Mouse (Mus musculus): ENCODE data around the gene Rmdn2.

DNA sequence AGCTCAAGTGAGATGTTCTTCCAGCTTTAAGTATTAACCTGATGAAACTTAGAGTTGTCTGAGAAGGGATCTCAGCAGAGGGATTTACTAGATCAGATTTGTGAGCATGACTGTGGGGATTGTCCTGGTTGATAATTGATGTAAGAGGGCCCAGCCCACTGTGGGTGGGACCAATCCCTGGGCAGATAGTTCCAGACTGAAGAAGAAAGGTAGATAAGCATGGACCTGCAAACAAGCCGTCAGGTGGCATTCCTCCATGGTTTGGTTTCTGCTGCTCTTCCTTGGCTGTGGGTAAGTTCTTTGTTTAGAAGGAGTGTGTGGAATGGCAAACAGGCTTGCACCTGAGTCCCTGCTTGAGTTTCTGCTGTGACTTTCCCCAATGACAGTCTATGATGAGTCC lies 41.5 kb downstream of the Rmdn2 start:
- TF ChIP-seq NANOG (IDR thresholded peaks at IDR 0.05; ENCODE audit: borderline replicate concordance, low read length) (no peak), CTCF (conservative IDR thresholded peaks at IDR 0.05; ENCODE audit: low read length) (no peak)
